Mouse (Mus musculus) kidney, postnatal 0 days (tissue): ENCODE measurements around the gene H2-Aa. TPM values are rescaled to one million over a fixed set of nuclear protein-coding genes. Genes with fewer than 3 reads are reported as not detected.
"Not testable (repeated sequence)": the region's sequence is repeated elsewhere in the genome, so short reads cannot be mapped to it uniquely, and the experiment has no call there.

Source experiments
- ATAC-seq: fragments of 200-750 bp; cut with Nextera tagmentation; replicated peaks from 2 replicates; pipeline ENCODE4 v1.8.0; 2017; ENCODE audit warnings: low read depth, moderate number of reproducible peaks, moderate TSS enrichment, moderate library complexity; ENCODE audit not compliant: low FRiP score
- DNase-seq: peaks from one replicate; pipeline ENCODE4 v3.0.0-alpha.2; 2016; ENCODE audit warnings: low spot score
- H3K27ac ChIP-seq: fragments of 300-500 bp; sonication (generic); 2 replicates; pipeline ENCODE4 v1.5.1; 2014; ENCODE audit warnings: mild to moderate bottlenecking
- H3K27me3 ChIP-seq: fragments of 300-500 bp; sonication (generic); 2 replicates; pipeline ENCODE4 v1.6.1; 2014; ENCODE audit warnings: low read length, mixed read lengths; ENCODE audit not compliant: insufficient read depth
- H3K36me3 ChIP-seq: fragments of 300-500 bp; sonication (generic); 2 replicates; pipeline ENCODE4 v1.6.1; 2014; ENCODE audit warnings: low read length, mixed read lengths; ENCODE audit not compliant: insufficient read depth
- H3K4me1 ChIP-seq: fragments of 300-500 bp; sonication (generic); replicated peaks from 2 replicates; pipeline ENCODE4 v1.6.1; 2014; ENCODE audit warnings: antibody characterized with exemption, low read length, mixed read lengths; ENCODE audit not compliant: insufficient read depth
- H3K4me2 ChIP-seq: fragments of 300-500 bp; sonication (generic); 2 replicates; pipeline ENCODE4 v1.6.1; 2014; ENCODE audit warnings: mild to moderate bottlenecking, low read length, moderate library complexity, mixed read lengths
- H3K4me3 ChIP-seq: fragments of 300-500 bp; sonication (generic); replicated peaks from 2 replicates; pipeline ENCODE4 v1.5.1; 2014; ENCODE audit warnings: low read depth, low read length
- H3K9ac ChIP-seq: fragments of 300-500 bp; sonication (generic); 2 replicates; pipeline ENCODE4 v1.6.1; 2014; ENCODE audit warnings: low read depth, low read length
- H3K9me3 ChIP-seq: fragments of 300-500 bp; sonication (generic); replicated peaks from 2 replicates; pipeline ENCODE4 v1.6.1; 2016; ENCODE audit warnings: low read length, inconsistent platforms, mixed read lengths
- CTCF ChIP-seq: IDR thresholded peaks from 2 replicates; pipeline ENCODE4 v1.5.1; 2016; ENCODE audit warnings: antibody characterized with exemption, low read depth, mild to moderate bottlenecking, moderate library complexity
- WGBS: fragments of 180-500 bp; shearing (Covaris S2); extraction: QIAGEN DNeasy Blood & Tissue Kit; methylation state at CpG from one replicate; pipeline ENCODE4 v1.1.7; 2014; 5-methylcytosine and 5-hydroxymethylcytosine counted together
- polyA plus RNA-seq: library from polyadenylated mRNA; unstranded; fragments of >200 nt; fragmentation: Nextera tagmentation; extraction: Ambion mirVana; gene quantifications from 2 replicates; pipeline ENCODE4 v1.2.1, GENCODE M21; 2015

The H2-Aa gene
- polyA plus RNA-seq, 1 experiment from 2014 or later: 6.0 TPM

- no peak for ATAC-seq
- Histone ChIP-seq H3K4me3 (no peak overlapping the region), H3K9ac (no peak overlapping the region), H3K9me3 (no peaks in the 10 kb centered on the region), H3K4me1 (no peaks in the 10 kb centered on the region), H3K27ac (no peak overlapping the region), H3K27me3 (no peaks in the 10 kb centered on the region), H3K4me2 (no peak overlapping the region), H3K36me3 (no peaks in the 10 kb centered on the region)
- 72% methylated on average over 1 of the region's 1 CpGs for WGBS
- no peak for DNase-seq
- TF ChIP-seq CTCF: no peak
These were observed 27.9 kb upstream of the H2-Aa start for GRCm38 (mm10) chr17:34315512-34315911.

- H3K9ac ChIP-seq: no peak overlapping the region
- ATAC-seq: 0 out of 2 replicates have a peak, but pooled peaks have one; percentile 31
- no peaks in the 10 kb centered on the region for H3K36me3 ChIP-seq
- H3K4me2 ChIP-seq: no peak overlapping the region
- no peak overlapping the region for H3K27ac ChIP-seq
- WGBS: 54% methylated on average over 9 of the region's 9 CpGs
- H3K4me1 ChIP-seq: no peaks in the 10 kb centered on the region
- no peak for DNase-seq
- H3K27me3 ChIP-seq: no peaks in the 10 kb centered on the region
- no peak overlapping the region for H3K4me3 ChIP-seq
- TF ChIP-seq CTCF: no peak
- no peaks in the 10 kb centered on the region for H3K9me3 ChIP-seq
These were observed 26.7 kb upstream of the H2-Aa start for GRCm38 (mm10) chr17:34314286-34314685.

GRCm38 (mm10) chr17:34313393-34313792 lies 25.8 kb upstream of the H2-Aa start:
- DNase-seq: peak; percentile 83
- Histone ChIP-seq H3K9me3 (no peaks in the 10 kb centered on the region), H3K9ac (no peak overlapping the region), H3K4me3 (no peak overlapping the region), H3K27ac (no peak overlapping the region), H3K27me3 (no peaks in the 10 kb centered on the region), H3K36me3 (no peaks in the 10 kb centered on the region), H3K4me1 (no peaks in the 10 kb centered on the region), H3K4me2 (no peak overlapping the region)
- WGBS: 37% methylated on average over 3 of the region's 3 CpGs
- TF ChIP-seq CTCF: peak; percentile 94
- ATAC-seq: no peak

GRCm38 (mm10) chr17:34312185-34312584 lies 24.6 kb upstream of the H2-Aa start:
- ATAC-seq (no peak), DNase-seq (no peak)
- Histone ChIP-seq H3K4me2 (no peak overlapping the region), H3K27me3 (no peaks in the 10 kb centered on the region), H3K27ac (no peak overlapping the region), H3K36me3 (no peaks in the 10 kb centered on the region), H3K4me3 (no peak overlapping the region), H3K4me1 (no peaks in the 10 kb centered on the region), H3K9me3 (no peaks in the 10 kb centered on the region), H3K9ac (no peak overlapping the region)
- no peak for TF ChIP-seq CTCF
- 78% methylated on average over 1 of the region's 1 CpGs for WGBS

- WGBS: 72% methylated on average over 3 of the region's 3 CpGs
- not testable (repeated sequence) for H3K9ac ChIP-seq, H3K4me2 ChIP-seq, H3K4me3 ChIP-seq, DNase-seq, H3K4me1 ChIP-seq, H3K9me3 ChIP-seq, H3K27me3 ChIP-seq, H3K36me3 ChIP-seq, ATAC-seq, H3K27ac ChIP-seq
These were observed 22.9 kb upstream of the H2-Aa start for GRCm38 (mm10) chr17:34310526-34310925.

GRCm38 (mm10) chr17:34309683-34310385 lies 22.2 kb upstream of the H2-Aa start:
- Histone ChIP-seq H3K27ac (peak overlapping the region; percentile 54), H3K4me2 (peak overlapping the region; percentile 65), H3K4me1 (no peaks in the 10 kb centered on the region), H3K36me3 (no peaks in the 10 kb centered on the region), H3K9ac (peak overlapping the region; percentile 46), H3K27me3 (no peaks in the 10 kb centered on the region), H3K4me3 (peak overlapping the region; percentile 47), H3K9me3 (no peaks in the 10 kb centered on the region)
- WGBS: 22% methylated on average over 38 of the region's 38 CpGs
- peak; percentile 80 for DNase-seq
- ATAC-seq: peak; percentile 81
- no peak for TF ChIP-seq CTCF

GRCm38 (mm10) chr17:34309225-34309624 lies 21.6 kb upstream of the H2-Aa start:
- Histone ChIP-seq H3K9ac (peak overlapping the region; percentile 46; the same call in 1 of the 2 replicates), H3K27ac (peak overlapping the region; percentile 54), H3K27me3 (no peaks in the 10 kb centered on the region), H3K36me3 (no peaks in the 10 kb centered on the region), H3K4me3 (peak overlapping the region; percentile 47), H3K4me1 (no peaks in the 10 kb centered on the region), H3K4me2 (peak overlapping the region; percentile 65), H3K9me3 (no peaks in the 10 kb centered on the region)
- no peak for TF ChIP-seq CTCF
- ATAC-seq (no peak), DNase-seq (no peak)
- 24% methylated on average over 10 of the region's 10 CpGs for WGBS
